Mouse (Mus musculus) stomach, embryonic 16.5 days (tissue): ENCODE results near the gene Rufy1. TPM values are rescaled to one million over a fixed set of nuclear protein-coding genes. Genes with fewer than 3 reads are reported as not detected.

ENCODE experiments used
- ATAC-seq: fragments of 200-750 bp; cut with Nextera tagmentation; 2 replicates; pipeline ENCODE4 v1.8.0; 2017; ENCODE audit warnings: moderate number of reproducible peaks, moderate TSS enrichment; ENCODE audit not compliant: insufficient read depth, low FRiP score
- H3K27ac ChIP-seq: fragments of 300-500 bp; sonication (generic); 2 replicates; pipeline ENCODE4 v1.5.1; 2014; ENCODE audit warnings: low read length
- H3K27me3 ChIP-seq: fragments of 300-500 bp; sonication (generic); 2 replicates; pipeline ENCODE4 v1.6.1; 2014; ENCODE audit warnings: low read length, control low read depth, mixed read lengths; ENCODE audit not compliant: control insufficient read depth, insufficient read depth
- H3K36me3 ChIP-seq: fragments of 300-500 bp; sonication (generic); 2 replicates; pipeline ENCODE4 v1.6.1; 2014; ENCODE audit warnings: low read length; ENCODE audit not compliant: control insufficient read depth, insufficient read depth
- H3K4me1 ChIP-seq: fragments of 300-500 bp; sonication (generic); 2 replicates; pipeline ENCODE4 v1.6.1; 2014; ENCODE audit warnings: low read length, control low read depth, mixed read lengths; ENCODE audit not compliant: control insufficient read depth, insufficient read depth
- H3K4me2 ChIP-seq: fragments of 300-500 bp; sonication (generic); 2 replicates; pipeline ENCODE4 v1.6.1; 2014; ENCODE audit warnings: low read depth, low read length, mixed read lengths
- H3K4me3 ChIP-seq: fragments of 300-500 bp; sonication (generic); replicated peaks from 2 replicates; pipeline ENCODE4 v1.5.1; 2014; ENCODE audit warnings: mild to moderate bottlenecking, low read length
- H3K9ac ChIP-seq: fragments of 300-500 bp; sonication (generic); 2 replicates; pipeline ENCODE4 v1.6.1; 2014; ENCODE audit warnings: low read length
- H3K9me3 ChIP-seq: fragments of 300-500 bp; sonication (generic); replicated peaks from 2 replicates; pipeline ENCODE4 v1.6.1; 2016; ENCODE audit warnings: low read length, control low read depth; ENCODE audit not compliant: control insufficient read depth
- WGBS: fragments of 180-500 bp; shearing (Covaris S2); extraction: QIAGEN DNeasy Blood & Tissue Kit; methylation state at CpG from one replicate; pipeline ENCODE4 v1.1.7; 2014; 5-methylcytosine and 5-hydroxymethylcytosine counted together
- polyA plus RNA-seq: library from polyadenylated mRNA; unstranded; fragments of >200 nt; fragmentation: Nextera tagmentation; extraction: Ambion mirVana; gene quantifications from 2 replicates; pipeline ENCODE4 v1.2.1, GENCODE M21; 2015

Rufy1 gene
- polyA plus RNA-seq, 1 experiment from 2014 or later: 19.5 TPM

- WGBS: 83% methylated on average over 5 of the region's 5 CpGs
- ATAC-seq: no peak
These were observed 2.0 kb upstream of the Rufy1 start for GRCm38 (mm10) chr11:50432896-50433295.

GRCm38 (mm10) chr11:50432069-50432440, 1.1 kb upstream of the Rufy1 start:
- H3K4me3 ChIP-seq: no peak overlapping the region
- no peaks in the 10 kb centered on the region for H3K9me3 ChIP-seq
- H3K27me3 ChIP-seq: no peaks in the 10 kb centered on the region
- no peak overlapping the region for H3K4me2 ChIP-seq
- WGBS: 79% methylated on average over 3 of the region's 3 CpGs
- H3K9ac ChIP-seq: no peak overlapping the region
- ATAC-seq: no peak
- H3K27ac ChIP-seq: no peak overlapping the region
- no peaks in the 10 kb centered on the region for H3K36me3 ChIP-seq
- peaks cover 10% of the 10 kb centered on the region for H3K4me1 ChIP-seq

More at GRCm38 (mm10) chr11:50432896-50433295, 2.0 kb upstream of the Rufy1 start:
- H3K36me3 ChIP-seq: no peaks in the 10 kb centered on the region
- no peak overlapping the region for H3K4me2 ChIP-seq
- no peak overlapping the region for H3K4me3 ChIP-seq
- peaks cover 10% of the 10 kb centered on the region for H3K4me1 ChIP-seq
- no peak overlapping the region for H3K9ac ChIP-seq
- H3K27ac ChIP-seq: no peak overlapping the region
- no peaks in the 10 kb centered on the region for H3K9me3 ChIP-seq
- H3K27me3 ChIP-seq: no peaks in the 10 kb centered on the region

GRCm38 (mm10) chr11:50431134-50432068, 476 bp upstream of the Rufy1 start:
- peaks cover 10% of the 10 kb centered on the region for H3K4me1 ChIP-seq
- no peaks in the 10 kb centered on the region for H3K9me3 ChIP-seq
- H3K9ac ChIP-seq: peak overlapping the region; percentile 87
- H3K36me3 ChIP-seq: no peaks in the 10 kb centered on the region
- peak overlapping the region; percentile 84 for H3K4me3 ChIP-seq
- 34% methylated on average over 32 of the region's 32 CpGs for WGBS
- no peak; the same call in 1 of the 2 replicates for ATAC-seq
- peak overlapping the region; percentile 93 for H3K27ac ChIP-seq
- no peaks in the 10 kb centered on the region for H3K27me3 ChIP-seq
- peak overlapping the region; percentile 76 for H3K4me2 ChIP-seq

GRCm38 (mm10) chr11:50426056-50426455, 4.9 kb downstream of the Rufy1 start:
- H3K27ac ChIP-seq: no peak overlapping the region
- no peak overlapping the region for H3K4me3 ChIP-seq
- no peak overlapping the region for H3K9ac ChIP-seq
- H3K4me2 ChIP-seq: no peak overlapping the region
- H3K27me3 ChIP-seq: no peaks in the 10 kb centered on the region
- ATAC-seq: no peak
- H3K9me3 ChIP-seq: no peaks in the 10 kb centered on the region
- H3K4me1 ChIP-seq: peaks cover 5% of the 10 kb centered on the region; the same call in 1 of the 2 replicates
- no peaks in the 10 kb centered on the region for H3K36me3 ChIP-seq
- WGBS: 88% methylated on average over 4 of the region's 4 CpGs

GRCm38 (mm10) chr11:50421934-50422780, 8.8 kb downstream of the Rufy1 start:
- H3K27me3 ChIP-seq: no peaks in the 10 kb centered on the region
- H3K9ac ChIP-seq: 0 out of 2 replicates have a peak overlapping the region, but pooled peaks have one; percentile 41
- WGBS: 21% methylated on average over 22 of the region's 22 CpGs
- H3K27ac ChIP-seq: 0 out of 2 replicates have a peak overlapping the region, but pooled peaks have one; percentile 16
- H3K36me3 ChIP-seq: 0 out of 2 replicates have a peak, but pooled peaks cover 4% of the 10 kb centered on the region
- H3K4me3 ChIP-seq: peak overlapping the region; percentile 42
- ATAC-seq: peak; percentile 97
- H3K9me3 ChIP-seq: no peaks in the 10 kb centered on the region
- peak overlapping the region; percentile 59 for H3K4me2 ChIP-seq
- H3K4me1 ChIP-seq: 0 out of 2 replicates have a peak, but pooled peaks cover 2% of the 10 kb centered on the region

GRCm38 (mm10) chr11:50421461-50421860, 9.5 kb downstream of the Rufy1 start:
- no peak for ATAC-seq
- 46% methylated on average over 5 of the region's 5 CpGs for WGBS
- 0 out of 2 replicates have a peak overlapping the region, but pooled peaks have one; percentile 27 for H3K9ac ChIP-seq
- no peaks in the 10 kb centered on the region for H3K27me3 ChIP-seq
- H3K27ac ChIP-seq: no peak overlapping the region
- H3K4me2 ChIP-seq: peak overlapping the region; percentile 59
- 0 out of 2 replicates have a peak, but pooled peaks cover 4% of the 10 kb centered on the region for H3K36me3 ChIP-seq
- 0 out of 2 replicates have a peak, but pooled peaks cover 2% of the 10 kb centered on the region for H3K4me1 ChIP-seq
- H3K9me3 ChIP-seq: no peaks in the 10 kb centered on the region
- H3K4me3 ChIP-seq: peak overlapping the region; percentile 42

- H3K4me3 ChIP-seq: no peak overlapping the region
- 57% methylated on average over 2 of the region's 2 CpGs for WGBS
These were observed 13.1 kb downstream of the Rufy1 start for GRCm38 (mm10) chr11:50417856-50418255.

GRCm38 (mm10) chr11:50415563-50416241, 15.2 kb downstream of the Rufy1 start:
- Histone ChIP-seq H3K4me2 (no peak overlapping the region), H3K4me3 (no peak overlapping the region), H3K27me3 (no peaks in the 10 kb centered on the region), H3K4me1 (no peaks in the 10 kb centered on the region), H3K9me3 (no peaks in the 10 kb centered on the region), H3K36me3 (peaks cover 4% of the 10 kb centered on the region; the same call in 1 of the 2 replicates), H3K9ac (no peak overlapping the region), H3K27ac (no peak overlapping the region)
- no peak for ATAC-seq
- WGBS: 84% methylated on average over 6 of the region's 6 CpGs

More at GRCm38 (mm10) chr11:50417856-50418255, 13.1 kb downstream of the Rufy1 start:
- no peak for ATAC-seq
- Histone ChIP-seq H3K4me1 (0 out of 2 replicates have a peak, but pooled peaks cover 2% of the 10 kb centered on the region), H3K9ac (no peak overlapping the region), H3K27ac (no peak overlapping the region), H3K4me2 (no peak overlapping the region), H3K36me3 (peaks cover 4% of the 10 kb centered on the region; the same call in 1 of the 2 replicates), H3K27me3 (no peaks in the 10 kb centered on the region), H3K9me3 (no peaks in the 10 kb centered on the region)
